Mouse (Mus musculus): Measurements from ENCODE around the gene Nphp4. TPM values are rescaled to one million over a fixed set of nuclear protein-coding genes. Genes with fewer than 3 reads are reported as not detected.

Gene Nphp4
- polyA plus RNA-seq, 1 experiment from 2014 or later, result 3.2 TPM

- Histone ChIP-seq H3K9ac (no peak overlapping the region), H3K4me3 (no peak overlapping the region), H3K27ac (no peak overlapping the region), H3K4me1 (no peaks in the 10 kb centered on the region), H3K36me3 (peaks cover 4% of the 10 kb centered on the region), H3K4me2 (replicated peaks) (no peak overlapping the region), H3K9me3 (no peaks in the 10 kb centered on the region), H3K27me3 (no peaks in the 10 kb centered on the region)
- no peak for ATAC-seq (ENCODE audit: low FRiP score, low read depth)
- 83% methylated on average over 10 of the region's 10 CpGs for WGBS
Measured at GRCm38 (mm10) chr4:152488046-152488445, 11.5 kb downstream of the Nphp4 start.

GRCm38 (mm10) chr4:152490311-152490710 lies 13.8 kb downstream of the Nphp4 start:
- no peak for ATAC-seq (ENCODE audit: low FRiP score, low read depth)
- Histone ChIP-seq H3K4me1 (no peaks in the 10 kb centered on the region), H3K36me3 (peaks cover 4% of the 10 kb centered on the region), H3K27me3 (no peaks in the 10 kb centered on the region), H3K4me3 (no peak overlapping the region), H3K9ac (no peak overlapping the region; the same call in 1 of the 2 replicates), H3K27ac (no peak overlapping the region), H3K4me2 (replicated peaks) (no peak overlapping the region), H3K9me3 (no peaks in the 10 kb centered on the region)
- 84% methylated on average over 14 of the region's 14 CpGs for WGBS

- H3K4me1 ChIP-seq, result no peaks in the 10 kb centered on the region
- H3K4me3 ChIP-seq, result no peak overlapping the region
- H3K9ac ChIP-seq, result no peak overlapping the region
- no peak overlapping the region for H3K27ac ChIP-seq
- 49% methylated on average over 15 of the region's 15 CpGs for WGBS
- H3K36me3 ChIP-seq, result peaks cover 4% of the 10 kb centered on the region; the same call in 1 of the 2 replicates
- no peak overlapping the region for H3K4me2 ChIP-seq (replicated peaks)
- no peak for ATAC-seq (ENCODE audit: low FRiP score, low read depth)
- no peaks in the 10 kb centered on the region for H3K9me3 ChIP-seq
- no peaks in the 10 kb centered on the region for H3K27me3 ChIP-seq
Measured at GRCm38 (mm10) chr4:152491250-152491899, 14.9 kb downstream of the Nphp4 start.

- H3K4me3 ChIP-seq, result no peak overlapping the region
- no peaks in the 10 kb centered on the region for H3K27me3 ChIP-seq
- no peak overlapping the region for H3K27ac ChIP-seq
- no peaks in the 10 kb centered on the region for H3K4me1 ChIP-seq
- WGBS, result 31% methylated on average over 20 of the region's 20 CpGs
- peaks cover 18% of the 10 kb centered on the region for H3K36me3 ChIP-seq
- ATAC-seq (ENCODE audit: low FRiP score, low read depth), result no peak
- H3K9ac ChIP-seq, result no peak overlapping the region
- H3K4me2 ChIP-seq (replicated peaks), result no peak overlapping the region
- H3K9me3 ChIP-seq, result 0 out of 2 replicates have a peak, but pooled peaks cover 8% of the 10 kb centered on the region
Measured at GRCm38 (mm10) chr4:152494360-152494879, 17.9 kb downstream of the Nphp4 start.

GRCm38 (mm10) chr4:152512221-152512925 lies 35.9 kb downstream of the Nphp4 start:
- H3K27me3 ChIP-seq, result no peaks in the 10 kb centered on the region
- peaks cover 17% of the 10 kb centered on the region for H3K36me3 ChIP-seq
- no peak overlapping the region for H3K4me3 ChIP-seq
- no peak overlapping the region for H3K9ac ChIP-seq
- no peak overlapping the region for H3K27ac ChIP-seq
- 28% methylated on average over 18 of the region's 18 CpGs for WGBS
- ATAC-seq (ENCODE audit: low FRiP score, low read depth), result no peak
- peaks cover 7% of the 10 kb centered on the region for H3K4me1 ChIP-seq
- no peak overlapping the region for H3K4me2 ChIP-seq (replicated peaks)
- peaks cover 4% of the 10 kb centered on the region; the same call in 1 of the 2 replicates for H3K9me3 ChIP-seq

- WGBS, result 75% methylated on average over 7 of the region's 7 CpGs
- Histone ChIP-seq H3K27ac (no peak overlapping the region), H3K4me2 (replicated peaks) (no peak overlapping the region), H3K4me3 (no peak overlapping the region), H3K9me3 (peaks cover 4% of the 10 kb centered on the region; the same call in 1 of the 2 replicates), H3K27me3 (no peaks in the 10 kb centered on the region), H3K9ac (no peak overlapping the region), H3K4me1 (peaks cover 12% of the 10 kb centered on the region), H3K36me3 (peaks cover 9% of the 10 kb centered on the region; the same call in 1 of the 2 replicates)
- ATAC-seq (ENCODE audit: low FRiP score, low read depth), result no peak
Measured at GRCm38 (mm10) chr4:152514884-152515283, 38.4 kb downstream of the Nphp4 start.

- ATAC-seq (ENCODE audit: low FRiP score, low read depth), result no peak
- Histone ChIP-seq H3K4me3 (no peak overlapping the region), H3K27ac (no peak overlapping the region), H3K9ac (no peak overlapping the region), H3K27me3 (no peaks in the 10 kb centered on the region), H3K4me2 (replicated peaks) (no peak overlapping the region), H3K9me3 (no peaks in the 10 kb centered on the region; the same call in 1 of the 2 replicates), H3K36me3 (peaks cover 3% of the 10 kb centered on the region; the same call in 1 of the 2 replicates), H3K4me1 (peaks cover 6% of the 10 kb centered on the region; the same call in 1 of the 2 replicates)
- WGBS, result 37% methylated on average over 10 of the region's 10 CpGs
Measured at GRCm38 (mm10) chr4:152519106-152519505, 42.6 kb downstream of the Nphp4 start.

- no peaks in the 10 kb centered on the region for H3K27me3 ChIP-seq
- 40% methylated on average over 6 of the region's 6 CpGs for WGBS
- H3K27ac ChIP-seq, result no peak overlapping the region
- peaks cover 3% of the 10 kb centered on the region; the same call in 1 of the 2 replicates for H3K36me3 ChIP-seq
- ATAC-seq (ENCODE audit: low FRiP score, low read depth), result no peak
- peaks cover 6% of the 10 kb centered on the region; the same call in 1 of the 2 replicates for H3K4me1 ChIP-seq
- no peak overlapping the region for H3K9ac ChIP-seq
- H3K4me3 ChIP-seq, result no peak overlapping the region
- no peak overlapping the region for H3K4me2 ChIP-seq (replicated peaks)
- no peaks in the 10 kb centered on the region; the same call in 1 of the 2 replicates for H3K9me3 ChIP-seq
Measured at GRCm38 (mm10) chr4:152520083-152520482, 43.6 kb downstream of the Nphp4 start.

GRCm38 (mm10) chr4:152532872-152533271 lies 56.4 kb downstream of the Nphp4 start:
- Histone ChIP-seq H3K4me3 (no peak overlapping the region), H3K9me3 (no peaks in the 10 kb centered on the region), H3K4me2 (replicated peaks) (no peak overlapping the region), H3K36me3 (no peaks in the 10 kb centered on the region), H3K4me1 (peaks cover 16% of the 10 kb centered on the region), H3K27ac (no peak overlapping the region), H3K27me3 (peaks cover 7% of the 10 kb centered on the region), H3K9ac (no peak overlapping the region)
- no peak for ATAC-seq (ENCODE audit: low FRiP score, low read depth)
- 29% methylated on average over 9 of the region's 9 CpGs for WGBS

- H3K4me1 ChIP-seq, result no peaks in the 10 kb centered on the region
- peaks cover 14% of the 10 kb centered on the region; the same call in 1 of the 2 replicates for H3K36me3 ChIP-seq
- no peak overlapping the region for H3K27ac ChIP-seq
- H3K4me3 ChIP-seq, result no peak overlapping the region
- H3K9me3 ChIP-seq, result peaks cover 7% of the 10 kb centered on the region; the same call in 1 of the 2 replicates
- H3K4me2 ChIP-seq (replicated peaks), result no peak overlapping the region
- no peak for ATAC-seq (ENCODE audit: low FRiP score, low read depth)
- no peaks in the 10 kb centered on the region for H3K27me3 ChIP-seq
- 94% methylated on average over 12 of the region's 12 CpGs for WGBS
- no peak overlapping the region for H3K9ac ChIP-seq
Measured at GRCm38 (mm10) chr4:152539756-152540155, 63.2 kb downstream of the Nphp4 start.

GRCm38 (mm10) chr4:152541172-152541571 lies 64.7 kb downstream of the Nphp4 start:
- Histone ChIP-seq H3K27ac (no peak overlapping the region), H3K36me3 (peaks cover 14% of the 10 kb centered on the region; the same call in 1 of the 2 replicates), H3K9me3 (peaks cover 7% of the 10 kb centered on the region; the same call in 1 of the 2 replicates), H3K4me3 (no peak overlapping the region), H3K4me1 (no peaks in the 10 kb centered on the region), H3K4me2 (replicated peaks) (no peak overlapping the region), H3K9ac (no peak overlapping the region), H3K27me3 (no peaks in the 10 kb centered on the region)
- no peak for ATAC-seq (ENCODE audit: low FRiP score, low read depth)
- 20% methylated on average over 9 of the region's 9 CpGs for WGBS

- no peaks in the 10 kb centered on the region for H3K4me1 ChIP-seq
- H3K9me3 ChIP-seq, result peaks cover 7% of the 10 kb centered on the region; the same call in 1 of the 2 replicates
- peaks cover 14% of the 10 kb centered on the region; the same call in 1 of the 2 replicates for H3K36me3 ChIP-seq
- no peak for ATAC-seq (ENCODE audit: low FRiP score, low read depth)
- no peak overlapping the region for H3K9ac ChIP-seq
- H3K27ac ChIP-seq, result no peak overlapping the region
- no peak overlapping the region for H3K4me3 ChIP-seq
- H3K4me2 ChIP-seq (replicated peaks), result no peak overlapping the region
- H3K27me3 ChIP-seq, result 0 out of 2 replicates have a peak, but pooled peaks cover 4% of the 10 kb centered on the region
- 96% methylated on average over 11 of the region's 11 CpGs for WGBS
Measured at GRCm38 (mm10) chr4:152542447-152542846, 65.9 kb downstream of the Nphp4 start.
